Mouse (Mus musculus) adrenal gland, adult 2 months (tissue): ENCODE results near the gene Esd. TPM values are rescaled to one million over a fixed set of nuclear protein-coding genes. Genes with fewer than 3 reads are reported as not detected.

ENCODE experiments used
- DNase-seq: peaks from one replicate; pipeline ENCODE4 v3.0.0; 2021
- long read RNA-seq: library from polyadenylated mRNA; stranded (forward); transcript quantifications from one replicate; pipeline ENCODE4 v2.0.0, GENCODE M21; 2021
- polyA plus RNA-seq: library from polyadenylated mRNA; depleted of rRNA; stranded (reverse); fragments of >200 nt; gene quantifications from 2 replicates; pipeline ENCODE4 v1.2.3, GENCODE M21; 2012; rRNA removed
- total RNA-seq, 2 experiments: library from RNA; stranded (reverse); gene quantifications; 2 replicates each; pipeline ENCODE4 v1.2.3; 2021

Esd gene
- total RNA-seq (100 to 1,000 TPM; 355 to 390 TPM), polyA plus RNA-seq (19.1 and 26.6 TPM in 2 replicates)
- long read RNA-seq, transcript Esd-207 (9 exons, 1,117 nt), result minor isoform, 11 of 189 reads
- long read RNA-seq, transcript Esd-201 (9 exons, 1,988 nt), result major isoform, 157 of 189 reads
- long read RNA-seq, partial matches to known transcripts, result 13 of 189 reads
- long read RNA-seq, other reads (novel, unspliced or antisense), result 8 of 189 reads

GRCm38 (mm10) chr14:74732079-74732783 is at the start of gene Esd:
Esd (plus strand) TSS chr14:74732297.
- peak; percentile 98 for DNase-seq

GRCm38 (mm10) chr14:74684298-74684978 is 47.7 kb upstream of the Esd start:
- no peak for DNase-seq

- no peak for DNase-seq
These were observed 40.1 kb upstream of the Esd start for GRCm38 (mm10) chr14:74691963-74692362.

- DNase-seq, result no peak
These were observed 35.3 kb upstream of the Esd start for GRCm38 (mm10) chr14:74696766-74697165.

GRCm38 (mm10) chr14:74697432-74697831 is 34.7 kb upstream of the Esd start:
- DNase-seq, result no peak

GRCm38 (mm10) chr14:74699241-74699640 is 32.9 kb upstream of the Esd start:
- DNase-seq, result peak; percentile 6

GRCm38 (mm10) chr14:74703930-74704329 is 28.2 kb upstream of the Esd start:
- no peak for DNase-seq

- DNase-seq, result peak; percentile 14
These were observed 23.0 kb upstream of the Esd start for GRCm38 (mm10) chr14:74709054-74709453.

GRCm38 (mm10) chr14:74723541-74723940 is 8.6 kb upstream of the Esd start:
- no peak for DNase-seq

- no peak for DNase-seq
These were observed 647 bp upstream of the Esd start for GRCm38 (mm10) chr14:74731221-74732078.

- DNase-seq, result peak; percentile 48
These were observed 1.3 kb downstream of the Esd start for GRCm38 (mm10) chr14:74733397-74733796.

- no peak for DNase-seq
These were observed 3.4 kb downstream of the Esd start for GRCm38 (mm10) chr14:74735471-74735870.

GRCm38 (mm10) chr14:74736850-74737249 is 4.8 kb downstream of the Esd start:
- DNase-seq, result no peak

- peak; percentile 78 for DNase-seq
These were observed 32.3 kb downstream of the Esd start for GRCm38 (mm10) chr14:74764191-74764918.

GRCm38 (mm10) chr14:74767892-74768291 is 35.8 kb downstream of the Esd start:
- no peak for DNase-seq

GRCm38 (mm10) chr14:74774046-74774619 is 42.0 kb downstream of the Esd start:
- no peak for DNase-seq

- no peak for DNase-seq
These were observed 52.3 kb downstream of the Esd start for GRCm38 (mm10) chr14:74784243-74784934.

- DNase-seq, result no peak
These were observed 55.6 kb downstream of the Esd start for GRCm38 (mm10) chr14:74787717-74788116.

GRCm38 (mm10) chr14:74788766-74789165 is 56.7 kb downstream of the Esd start:
- no peak for DNase-seq

GRCm38 (mm10) chr14:74790535-74790934 is 58.4 kb downstream of the Esd start:
- no peak for DNase-seq
